Mouse (Mus musculus): Measurements from ENCODE around the gene Ints7.
A peak's percentile ranks its signal among the peaks of the same experiment; 100 is the strongest.

The Ints7 gene

GRCm38 (mm10) chr1:191575458-191576247 is at the start of gene Ints7, which contains the start of gene Dtl:
Ints7 (plus strand) TSS chr1:191575636.
Dtl (minus strand) TSS chr1:191575544.
- DNase-seq = peak; percentile 98 to 99

DNA sequence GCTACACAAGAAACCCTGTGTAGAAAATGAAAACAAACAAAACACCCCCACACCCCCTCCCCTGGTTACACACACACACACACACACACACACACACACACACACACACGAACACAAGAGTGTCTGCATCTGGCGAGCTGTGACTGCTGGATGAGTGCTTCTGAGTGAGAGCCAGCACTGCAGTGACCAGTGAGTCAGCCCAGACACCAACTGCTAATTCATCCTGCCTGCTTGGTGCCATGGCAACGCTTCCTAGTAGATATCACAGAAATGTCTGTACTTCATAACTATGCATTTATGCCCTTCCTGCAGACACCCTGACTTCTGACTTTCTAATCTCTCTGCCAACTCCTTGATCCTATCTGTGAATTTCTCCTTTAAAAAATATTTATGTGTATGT is 48.3 kb upstream of the Ints7 start:
- DNase-seq = no peak

DNA sequence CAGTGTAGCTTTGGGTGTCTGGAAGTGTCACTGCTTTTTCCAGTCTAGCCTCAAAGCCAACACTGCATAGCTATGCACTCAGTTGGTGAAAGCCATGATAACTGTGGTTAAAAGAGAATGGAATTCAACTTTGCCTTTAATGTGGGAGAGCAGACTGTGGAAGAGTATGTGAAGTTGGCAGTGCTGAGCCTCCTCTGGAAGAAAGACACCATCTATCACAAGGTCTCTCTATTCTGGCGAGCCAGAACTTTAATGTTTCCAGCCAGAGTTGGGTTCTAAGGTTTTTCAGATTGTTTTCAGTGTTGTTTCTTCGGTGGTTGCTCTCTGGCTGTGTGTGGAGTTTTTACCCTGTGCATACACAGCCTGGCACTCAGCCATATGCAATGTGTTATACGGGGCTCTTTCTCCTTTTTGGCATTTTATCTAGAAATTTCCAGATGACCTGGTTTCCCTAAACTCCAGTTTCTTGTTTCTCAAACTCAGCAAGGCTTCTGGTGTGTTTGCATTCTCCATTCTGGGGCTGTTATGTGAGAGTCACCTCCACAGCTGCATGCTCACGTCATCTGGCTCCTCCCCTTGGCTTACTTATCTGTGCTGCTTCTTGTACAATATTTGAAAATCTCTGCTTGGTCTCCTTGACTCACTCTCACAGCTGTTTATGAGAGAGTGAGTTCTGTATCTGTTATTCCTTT is 47.4 kb upstream of the Ints7 start:
- DNase-seq = no peak

GRCm38 (mm10) chr1:191529406-191529805 is 46.0 kb upstream of the Ints7 start:
- no peak for DNase-seq

DNA sequence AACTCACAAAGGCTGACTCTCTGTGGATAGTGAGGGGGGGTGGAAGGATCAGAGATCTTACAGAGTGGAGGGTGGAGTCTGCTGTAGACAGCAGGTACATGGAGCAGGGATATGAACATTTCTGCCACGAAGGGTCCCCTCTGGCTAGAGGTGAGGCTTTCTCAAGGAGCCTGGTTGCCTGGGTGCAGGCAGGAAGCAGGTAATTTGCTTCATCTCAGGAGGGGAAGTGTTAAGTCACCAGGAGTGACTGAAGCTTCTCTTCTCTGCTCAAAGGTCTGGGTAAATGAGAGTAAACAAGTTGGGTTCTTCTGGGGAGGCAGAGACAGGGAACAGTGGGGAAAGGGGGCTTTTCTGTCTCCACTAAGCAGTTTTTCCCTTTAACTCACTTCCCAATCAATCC is 44.4 kb upstream of the Ints7 start:
- no peak for DNase-seq

GRCm38 (mm10) chr1:191534896-191535295 is 40.5 kb upstream of the Ints7 start:
- DNase-seq = no peak

DNA sequence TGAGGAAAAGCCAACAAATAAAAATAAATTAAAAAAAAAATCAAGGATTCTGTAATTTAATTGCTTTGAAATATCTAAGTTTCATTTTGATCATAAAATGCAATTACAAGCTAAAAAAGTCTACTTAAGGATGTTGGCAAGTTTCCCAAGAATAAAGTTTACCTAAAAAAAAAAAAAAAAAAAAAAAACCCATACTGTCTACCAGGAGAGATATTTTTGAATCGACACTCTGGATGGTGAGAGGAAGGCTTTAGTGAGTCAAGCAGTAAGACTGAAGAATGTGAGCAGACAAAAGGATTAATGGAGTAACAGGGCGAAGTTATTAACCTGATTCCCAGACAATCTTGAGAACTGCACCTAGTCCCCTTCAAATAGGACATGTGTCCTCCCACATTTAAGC is 35.1 kb upstream of the Ints7 start:
- no peak for DNase-seq

- no peak for DNase-seq
Observed at GRCm38 (mm10) chr1:191541014-191541413, 34.4 kb upstream of the Ints7 start.

GRCm38 (mm10) chr1:191541619-191542018 is 33.8 kb upstream of the Ints7 start:
- no peak for DNase-seq

DNA sequence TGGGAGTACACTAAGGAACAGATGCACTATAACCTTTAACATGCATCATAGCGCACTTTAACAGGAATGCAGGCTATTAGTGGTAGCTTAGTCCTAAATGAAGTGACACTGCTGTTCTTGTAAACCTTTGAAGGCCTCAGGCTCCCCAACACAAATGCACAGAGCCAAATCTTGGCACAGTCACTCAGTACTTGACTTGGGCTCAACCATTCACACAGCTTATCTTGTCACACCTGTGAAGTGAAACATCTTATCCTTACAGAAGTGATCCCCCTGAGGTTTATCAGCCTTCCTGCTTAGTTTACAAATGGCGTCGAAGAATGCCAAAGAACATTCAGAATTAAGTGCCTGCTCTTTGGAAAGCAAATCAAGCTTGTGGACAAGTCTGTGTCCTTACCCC is 31.7 kb upstream of the Ints7 start:
- DNase-seq = no peak

DNA sequence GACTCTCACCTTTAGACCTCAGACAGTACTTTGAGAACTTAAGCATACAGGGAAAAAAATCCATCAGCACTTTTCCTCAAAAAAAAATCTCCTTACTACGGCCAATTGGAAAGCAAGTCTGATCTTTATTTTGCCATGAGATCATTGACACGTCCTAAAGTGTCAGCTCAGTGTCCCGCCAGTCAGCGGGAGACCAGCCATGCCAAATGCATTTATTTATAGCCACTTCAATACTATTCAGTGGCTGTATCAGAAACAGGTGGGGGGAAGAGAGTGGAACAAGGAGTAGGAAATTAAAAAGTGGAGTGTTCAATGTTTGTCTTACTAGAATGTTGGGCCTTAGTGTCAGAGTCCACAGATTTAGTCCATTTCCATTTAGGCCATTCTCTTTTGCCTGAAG is 24.6 kb upstream of the Ints7 start:
- no peak for DNase-seq

- DNase-seq = no peak
Observed at GRCm38 (mm10) chr1:191557109-191557508, 18.3 kb upstream of the Ints7 start.

DNA sequence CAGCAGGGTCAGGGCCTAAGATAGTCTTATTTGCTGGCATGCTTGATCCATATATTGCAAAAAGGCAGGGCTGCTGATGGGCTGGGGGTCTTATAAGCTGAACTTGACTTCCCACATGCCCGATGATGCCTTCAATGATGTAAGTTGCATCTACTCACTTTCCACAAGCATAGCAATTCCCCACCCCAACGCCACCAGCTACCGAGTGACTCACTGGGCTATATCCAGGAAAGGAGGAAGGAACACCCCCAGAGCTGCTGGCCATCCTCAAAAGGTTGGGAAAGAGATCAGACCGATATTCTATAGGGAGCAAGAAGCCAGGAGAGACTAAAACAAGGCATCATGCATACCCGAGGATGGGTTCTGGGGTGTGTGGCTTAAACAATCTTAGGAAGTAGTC is 15.7 kb upstream of the Ints7 start:
- no peak for DNase-seq

GRCm38 (mm10) chr1:191562823-191563365 is 12.5 kb upstream of the Ints7 start:
- peak in 1 of 2 experiments; percentile 21 for DNase-seq

DNA sequence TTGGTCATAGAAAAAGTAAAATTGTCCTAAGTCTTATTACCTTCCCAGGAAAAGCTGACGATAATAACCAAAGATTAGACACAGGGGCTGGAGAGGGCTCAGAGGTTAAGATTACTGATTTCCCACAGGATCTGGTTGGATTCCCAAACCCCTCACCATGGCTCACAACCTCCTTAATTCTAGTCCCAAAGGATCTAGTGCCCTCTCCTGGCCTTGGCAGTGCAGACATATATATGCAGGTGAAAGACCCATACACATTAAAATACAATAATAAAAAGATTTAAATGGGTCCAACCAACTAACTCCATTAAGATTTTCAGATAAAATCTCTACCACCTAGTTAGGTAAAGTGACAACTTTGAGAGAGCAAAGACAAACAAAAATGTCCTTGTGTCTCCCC is 7.6 kb upstream of the Ints7 start:
- no peak for DNase-seq

DNA sequence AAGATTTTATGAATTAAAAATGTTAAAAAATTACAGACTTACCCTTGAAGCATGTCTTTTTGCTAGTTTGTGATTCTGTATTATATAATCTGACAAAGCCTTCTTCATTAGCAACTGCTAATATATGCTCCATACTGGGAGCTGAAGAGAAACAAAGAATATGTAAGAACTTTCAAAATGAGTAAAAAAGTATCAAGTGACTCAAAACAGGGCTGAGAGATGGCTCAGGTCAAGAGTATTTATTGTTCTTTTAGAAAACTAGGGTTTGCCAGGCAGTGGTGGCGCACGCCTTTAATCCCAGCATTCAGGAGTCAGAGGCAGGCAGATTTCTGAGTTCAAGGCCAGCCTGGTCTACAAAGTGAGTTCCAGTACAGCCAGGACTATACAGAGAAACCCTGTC is 5.8 kb upstream of the Ints7 start:
- DNase-seq = no peak

- DNase-seq = no peak
Observed at GRCm38 (mm10) chr1:191570415-191570814, 5.0 kb upstream of the Ints7 start.

- DNase-seq = no peak
Observed at GRCm38 (mm10) chr1:191573906-191574639, 1.4 kb upstream of the Ints7 start.

- DNase-seq = no peak
Observed at GRCm38 (mm10) chr1:191574871-191575457, 472 bp upstream of the Ints7 start.

GRCm38 (mm10) chr1:191579524-191579923 is 4.1 kb downstream of the Ints7 start:
- no peak for DNase-seq

DNA sequence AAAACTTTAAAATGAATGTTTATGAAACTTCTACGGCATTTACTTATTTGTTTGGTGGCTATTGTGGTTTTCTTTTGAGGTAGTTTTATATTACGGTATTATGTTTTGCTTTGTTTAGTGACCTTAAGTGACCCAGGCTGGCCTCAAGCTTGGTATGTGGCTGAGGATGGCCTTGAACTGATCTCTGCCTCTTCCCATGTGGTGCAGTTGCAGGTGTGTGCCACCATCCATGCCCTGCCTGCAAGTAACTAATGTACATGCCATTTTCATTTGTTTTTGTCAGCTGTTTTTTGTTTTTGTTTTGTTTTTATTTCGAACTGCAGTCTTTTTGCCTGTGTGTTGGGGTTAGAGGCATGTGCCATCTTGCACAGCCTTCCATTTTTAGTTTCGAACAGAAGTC is 6.2 kb downstream of the Ints7 start:
- DNase-seq = no peak

- DNase-seq = no peak
Observed at GRCm38 (mm10) chr1:191583836-191584235, 8.4 kb downstream of the Ints7 start.

GRCm38 (mm10) chr1:191584483-191584882 is 9.0 kb downstream of the Ints7 start:
- DNase-seq = no peak
